Mouse (Mus musculus) heart, embryonic 16.5 days (tissue): ENCODE results near the gene Hck. TPM values are rescaled to one million over a fixed set of nuclear protein-coding genes. Genes with fewer than 3 reads are reported as not detected.

ENCODE experiments used
- ATAC-seq: fragments of 200-750 bp; cut with Nextera tagmentation; replicated peaks from 2 replicates; pipeline ENCODE4 v1.8.0; 2017; ENCODE audit warnings: moderate number of reproducible peaks; ENCODE audit not compliant: insufficient read depth, low FRiP score; ENCODE audit errors: extremely low read depth
- H3K27ac ChIP-seq: fragments of 300-500 bp; sonication (generic); 2 replicates; pipeline ENCODE4 v1.5.1; 2014; ENCODE audit warnings: mild to moderate bottlenecking, low read length, control low read depth, moderate library complexity
- H3K27me3 ChIP-seq: fragments of 300-500 bp; sonication (generic); 2 replicates; pipeline ENCODE4 v1.6.1; 2014; ENCODE audit warnings: low read length, mixed read lengths; ENCODE audit not compliant: control insufficient read depth, insufficient read depth
- H3K36me3 ChIP-seq: fragments of 300-500 bp; sonication (generic); 2 replicates; pipeline ENCODE4 v1.6.1; 2014; ENCODE audit not compliant: control insufficient read depth, insufficient read depth
- H3K4me1 ChIP-seq: fragments of 300-500 bp; sonication (generic); 2 replicates; pipeline ENCODE4 v1.6.1; 2014; ENCODE audit warnings: low read length, mixed read lengths; ENCODE audit not compliant: control insufficient read depth, insufficient read depth
- H3K4me2 ChIP-seq: fragments of 300-500 bp; sonication (generic); 2 replicates; pipeline ENCODE4 v1.6.1; 2014; ENCODE audit warnings: low read depth, mild to moderate bottlenecking, control low read depth, low read length
- H3K4me3 ChIP-seq: fragments of 300-500 bp; sonication (generic); 2 replicates; pipeline ENCODE4 v1.5.1; 2014; ENCODE audit warnings: mild to moderate bottlenecking, control low read depth, low read length
- H3K9ac ChIP-seq: fragments of 300-500 bp; sonication (generic); 2 replicates; pipeline ENCODE4 v1.6.1; 2014; ENCODE audit warnings: low read length, control low read depth
- H3K9me3 ChIP-seq: fragments of 300-500 bp; sonication (generic); replicated peaks from 2 replicates; pipeline ENCODE4 v1.6.1; 2016; ENCODE audit warnings: low read length; ENCODE audit not compliant: control insufficient read depth
- WGBS: fragments of 180-500 bp; shearing (Covaris S2); extraction: QIAGEN DNeasy Blood & Tissue Kit; methylation state at CpG from one replicate; pipeline ENCODE4 v1.1.7; 2014; 5-methylcytosine and 5-hydroxymethylcytosine counted together
- polyA plus RNA-seq: library from polyadenylated mRNA; unstranded; fragments of >200 nt; fragmentation: Nextera tagmentation; extraction: Ambion mirVana; gene quantifications from 2 replicates; pipeline ENCODE4 v1.2.1, GENCODE M21; 2015

Hck gene
- polyA plus RNA-seq, 1 experiment from 2014 or later = 3.1 TPM

DNA sequence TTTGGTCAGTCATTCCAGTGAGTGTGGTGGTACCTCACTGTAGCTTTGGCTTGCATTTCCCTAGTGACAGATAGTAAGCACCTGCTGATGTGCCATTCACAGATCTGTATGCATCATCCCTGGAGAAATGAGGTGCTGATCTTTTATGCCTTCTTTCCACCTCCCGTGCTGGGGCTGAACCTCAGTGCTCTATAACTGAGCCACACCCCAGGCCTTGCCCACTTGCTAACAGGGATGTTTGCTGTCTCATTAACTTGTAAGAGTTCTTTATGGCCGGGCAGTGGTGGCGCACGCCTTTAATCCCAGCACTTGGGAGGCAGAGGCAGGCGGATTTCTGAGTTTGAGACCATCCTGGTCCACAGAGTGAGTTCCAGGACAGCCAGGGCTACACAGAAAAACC lies 63.7 kb downstream of the Hck start:
- no peaks in the 10 kb centered on the region for H3K36me3 ChIP-seq
- 91% methylated on average over 5 of the region's 5 CpGs for WGBS

DNA sequence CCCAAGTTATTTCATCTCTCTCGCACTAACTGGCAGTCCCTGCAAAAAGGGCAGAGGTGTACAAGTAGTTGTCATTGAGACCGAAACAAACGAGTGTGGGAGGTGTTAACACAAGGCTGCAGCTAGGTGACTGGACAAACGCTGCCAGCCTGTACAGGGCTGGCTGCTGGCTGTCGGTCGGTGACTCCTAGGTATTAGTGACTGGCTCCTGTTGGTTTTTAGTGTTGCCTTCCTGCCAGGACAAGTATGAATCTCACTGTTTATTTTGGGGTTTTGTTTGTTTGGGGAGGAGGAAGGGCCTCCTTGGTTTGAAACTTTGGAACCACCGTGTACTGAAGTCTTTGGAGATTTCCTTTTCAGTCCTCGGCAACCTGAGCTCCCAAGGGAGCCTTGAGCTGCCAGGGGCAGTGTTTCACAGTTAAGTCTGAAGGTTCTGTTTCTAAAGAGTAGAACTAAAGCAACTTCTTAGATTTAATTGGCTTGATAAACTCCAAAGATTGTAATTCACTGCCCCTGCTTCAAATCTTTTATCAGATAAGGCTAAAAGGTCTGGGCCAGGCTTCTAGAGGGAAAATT lies 67.8 kb downstream of the Hck start:
- Histone ChIP-seq H3K4me3 (no peak overlapping the region), H3K27ac (no peak overlapping the region), H3K27me3 (no peaks in the 10 kb centered on the region), H3K36me3 (peaks cover 10% of the 10 kb centered on the region; the same call in 1 of the 2 replicates), H3K9ac (no peak overlapping the region), H3K9me3 (no peaks in the 10 kb centered on the region; the same call in 1 of the 2 replicates), H3K4me1 (peaks cover 4% of the 10 kb centered on the region; the same call in 1 of the 2 replicates), H3K4me2 (no peak overlapping the region)
- ATAC-seq = no peak
- 63% methylated on average over 8 of the region's 8 CpGs for WGBS

More for the DNA sequence above, 63.7 kb downstream of the Hck start:
- peaks cover 12% of the 10 kb centered on the region for H3K4me1 ChIP-seq
- no peak overlapping the region for H3K27ac ChIP-seq
- no peak overlapping the region for H3K9ac ChIP-seq
- no peak overlapping the region for H3K4me2 ChIP-seq
- no peaks in the 10 kb centered on the region; the same call in 1 of the 2 replicates for H3K9me3 ChIP-seq
- no peaks in the 10 kb centered on the region for H3K27me3 ChIP-seq
- H3K4me3 ChIP-seq = no peak overlapping the region
- ATAC-seq = no peak

- peaks cover 4% of the 10 kb centered on the region; the same call in 1 of the 2 replicates for H3K4me1 ChIP-seq
- 91% methylated on average over 3 of the region's 3 CpGs for WGBS
Observed at GRCm38 (mm10) chr2:153177188-153177587, 68.9 kb downstream of the Hck start.

GRCm38 (mm10) chr2:153179126-153179860 lies 71.0 kb downstream of the Hck start:
- H3K9ac ChIP-seq = no peak overlapping the region
- WGBS = 77% methylated on average over 10 of the region's 10 CpGs
- H3K4me2 ChIP-seq = no peak overlapping the region
- H3K36me3 ChIP-seq = peaks cover 23% of the 10 kb centered on the region
- no peak overlapping the region for H3K4me3 ChIP-seq
- no peak overlapping the region for H3K27ac ChIP-seq
- no peak for ATAC-seq
- no peaks in the 10 kb centered on the region for H3K27me3 ChIP-seq
- H3K9me3 ChIP-seq = no peaks in the 10 kb centered on the region; the same call in 1 of the 2 replicates
- H3K4me1 ChIP-seq = peaks cover 4% of the 10 kb centered on the region; the same call in 1 of the 2 replicates

More at GRCm38 (mm10) chr2:153177188-153177587, 68.9 kb downstream of the Hck start:
- Histone ChIP-seq H3K27me3 (no peaks in the 10 kb centered on the region), H3K9ac (no peak overlapping the region), H3K4me3 (no peak overlapping the region), H3K27ac (no peak overlapping the region), H3K9me3 (no peaks in the 10 kb centered on the region; the same call in 1 of the 2 replicates), H3K4me2 (no peak overlapping the region), H3K36me3 (peaks cover 14% of the 10 kb centered on the region)
- ATAC-seq = no peak

- Histone ChIP-seq H3K4me1 (peaks cover 4% of the 10 kb centered on the region; the same call in 1 of the 2 replicates), H3K36me3 (peaks cover 24% of the 10 kb centered on the region), H3K27me3 (no peaks in the 10 kb centered on the region), H3K9ac (no peak overlapping the region), H3K4me2 (no peak overlapping the region), H3K9me3 (no peaks in the 10 kb centered on the region), H3K4me3 (no peak overlapping the region), H3K27ac (no peak overlapping the region)
- no peak for ATAC-seq
- WGBS = 74% methylated on average over 3 of the region's 3 CpGs
Observed at GRCm38 (mm10) chr2:153179961-153180360, 71.7 kb downstream of the Hck start.

DNA sequence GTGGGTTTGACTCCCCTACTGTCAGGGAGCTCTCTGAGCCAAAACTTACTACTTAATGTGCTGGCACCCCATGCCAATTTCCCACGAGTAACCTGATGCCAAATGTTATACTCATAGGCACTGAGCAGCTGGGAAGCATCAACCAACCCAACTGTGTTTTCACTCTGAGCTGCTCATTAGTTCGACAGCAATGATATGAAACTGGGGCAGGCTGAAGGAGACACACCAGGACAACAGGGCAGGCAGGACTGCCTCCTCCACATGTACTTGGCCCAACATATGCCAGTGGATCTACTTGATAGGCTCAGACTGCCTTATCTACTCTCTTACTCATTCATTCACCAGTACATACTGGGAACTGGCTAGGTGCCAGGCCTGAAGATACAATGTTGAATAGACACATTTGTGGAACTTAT lies 77.9 kb downstream of the Hck start:
- no peak overlapping the region for H3K4me2 ChIP-seq
- ATAC-seq = peak; percentile 70
- H3K9ac ChIP-seq = no peak overlapping the region
- no peak overlapping the region for H3K4me3 ChIP-seq
- H3K27ac ChIP-seq = peak overlapping the region; percentile 24; the same call in 1 of the 2 replicates
- 33% methylated on average over 2 of the region's 2 CpGs for WGBS
- H3K9me3 ChIP-seq = no peaks in the 10 kb centered on the region
- peaks cover 46% of the 10 kb centered on the region for H3K36me3 ChIP-seq
- H3K27me3 ChIP-seq = no peaks in the 10 kb centered on the region
- peaks cover 12% of the 10 kb centered on the region for H3K4me1 ChIP-seq

GRCm38 (mm10) chr2:153187848-153188247 lies 79.6 kb downstream of the Hck start:
- Histone ChIP-seq H3K27me3 (no peaks in the 10 kb centered on the region), H3K4me3 (no peak overlapping the region), H3K27ac (no peak overlapping the region), H3K9ac (no peak overlapping the region), H3K9me3 (no peaks in the 10 kb centered on the region), H3K4me2 (no peak overlapping the region), H3K36me3 (peaks cover 54% of the 10 kb centered on the region), H3K4me1 (peaks cover 12% of the 10 kb centered on the region)
- WGBS = 65% methylated on average over 2 of the region's 2 CpGs
- no peak for ATAC-seq

DNA sequence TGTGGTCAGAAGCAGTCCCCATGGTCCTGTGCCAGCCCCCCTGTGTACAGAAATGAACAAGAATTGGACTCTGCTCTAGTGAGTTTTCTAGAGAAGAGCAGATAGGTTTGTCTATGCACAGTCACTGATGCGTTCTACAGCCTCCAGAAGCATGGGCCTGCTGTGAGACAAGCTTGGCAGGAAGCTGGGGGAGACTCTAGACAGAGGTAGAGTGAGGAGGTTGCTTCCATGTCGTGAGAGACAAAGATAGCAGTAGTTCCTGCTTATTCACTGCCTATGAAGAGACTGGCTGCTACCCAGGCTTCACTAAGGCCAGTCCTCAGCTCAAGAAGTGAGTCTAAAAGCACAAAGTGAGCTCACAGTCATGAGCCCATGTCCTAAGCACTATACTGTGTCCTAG lies 83.0 kb downstream of the Hck start:
- Histone ChIP-seq H3K4me1 (peaks cover 2% of the 10 kb centered on the region), H3K27me3 (no peaks in the 10 kb centered on the region)
- WGBS = 63% methylated on average over 2 of the region's 2 CpGs

DNA sequence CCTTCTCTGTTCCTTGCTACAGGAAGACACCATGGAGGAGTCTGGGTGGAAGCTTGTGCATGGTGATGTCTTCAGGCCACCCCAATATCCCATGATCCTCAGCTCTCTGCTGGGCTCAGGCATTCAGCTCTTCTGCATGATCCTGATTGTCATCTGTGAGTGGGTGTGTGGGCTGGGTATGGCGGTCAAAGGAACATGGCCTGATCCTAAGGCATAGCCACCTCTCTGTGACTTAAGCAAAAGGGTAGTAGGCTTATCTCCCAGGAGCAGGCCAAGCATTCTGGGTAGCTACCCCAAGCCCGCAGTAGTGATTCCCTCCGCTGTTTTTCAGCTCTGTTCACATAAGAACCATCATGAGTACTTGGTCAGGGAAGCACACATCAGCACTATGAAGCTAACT lies 86.0 kb downstream of the Hck start:
- Histone ChIP-seq H3K4me2 (no peak overlapping the region), H3K36me3 (peaks cover 47% of the 10 kb centered on the region), H3K4me3 (no peak overlapping the region), H3K27ac (no peak overlapping the region), H3K27me3 (no peaks in the 10 kb centered on the region), H3K4me1 (no peaks in the 10 kb centered on the region), H3K9ac (no peak overlapping the region), H3K9me3 (no peaks in the 10 kb centered on the region)
- ATAC-seq = no peak
- 90% methylated on average over 3 of the region's 3 CpGs for WGBS

More for the DNA sequence above, 83.0 kb downstream of the Hck start:
- no peak overlapping the region for H3K27ac ChIP-seq
- H3K9ac ChIP-seq = no peak overlapping the region
- peaks cover 60% of the 10 kb centered on the region for H3K36me3 ChIP-seq
- ATAC-seq = no peak
- H3K9me3 ChIP-seq = no peaks in the 10 kb centered on the region
- no peak overlapping the region for H3K4me3 ChIP-seq
- no peak overlapping the region for H3K4me2 ChIP-seq
